Mouse (Mus musculus) gastrocnemius, postnatal 36 days (tissue): ENCODE measurements at regions not wholly inside any gene's neighbourhood (a gene's known extent, or its start where the extent isn't known, plus 50 kb on each side); places are given as distances from the start of the nearest gene placed in this dataset.

Experiments used
- DNase-seq, 2 experiments: peaks; one replicate each; pipeline ENCODE4 v3.0.0; 2022
- intact Hi-C: fragments of 180-260 bp; cut with DNase I; formaldehyde crosslinking; loops from one replicate; pipeline ENCODE4 v1.15.1; 2025

- intact Hi-C loops = no loop called here
- no peak for DNase-seq
These were observed 246.4 kb upstream of the Tle3 start for GRCm38 (mm10) chr9:61125769-61126168.

DNA sequence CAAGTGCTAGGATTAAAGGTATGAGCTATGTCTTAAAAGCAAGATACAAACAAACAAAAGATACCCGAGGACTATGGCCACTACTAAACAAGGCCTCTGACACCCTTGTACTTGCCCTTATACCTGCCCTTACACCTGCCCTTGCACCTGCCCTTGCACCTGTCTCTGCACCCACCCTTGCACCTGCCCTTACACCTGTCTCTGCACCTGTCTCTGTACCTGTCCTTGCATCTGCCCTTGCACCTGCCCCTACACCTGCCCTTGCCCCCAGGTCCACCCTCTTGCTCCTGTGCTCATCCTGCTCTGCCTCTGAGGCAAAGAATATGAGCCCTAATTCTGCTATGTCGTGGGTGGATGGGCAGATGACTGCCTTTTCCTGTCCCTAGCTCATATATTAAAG, 244.1 kb upstream of the Tle3 start:
- intact Hi-C loops = no loop called here
- no peak for DNase-seq

GRCm38 (mm10) chr9:61129186-61129585, 243.0 kb upstream of the Tle3 start:
- no peak for DNase-seq
- intact Hi-C loops = no loop called here

DNA sequence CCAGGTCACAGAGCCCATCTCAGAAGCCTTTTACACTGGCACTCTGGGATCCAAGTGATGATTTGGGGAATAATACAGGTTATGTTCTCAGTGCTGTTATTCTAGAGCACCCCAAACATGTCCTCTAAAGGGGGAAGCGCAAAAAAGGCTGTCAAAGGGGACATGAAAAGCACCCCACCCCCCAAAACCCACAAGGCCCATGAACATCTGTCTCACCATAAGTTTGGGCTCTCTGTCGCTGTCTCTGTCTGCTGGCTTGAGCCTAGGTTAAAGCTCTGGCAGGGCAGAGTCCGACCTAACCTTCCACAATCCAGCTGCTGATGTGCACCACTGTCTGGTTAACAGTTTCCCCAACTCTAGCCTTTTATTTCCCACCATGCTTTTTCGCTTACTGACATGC, 241.3 kb upstream of the Tle3 start:
- intact Hi-C loops = no loop called here
- no peak for DNase-seq

DNA sequence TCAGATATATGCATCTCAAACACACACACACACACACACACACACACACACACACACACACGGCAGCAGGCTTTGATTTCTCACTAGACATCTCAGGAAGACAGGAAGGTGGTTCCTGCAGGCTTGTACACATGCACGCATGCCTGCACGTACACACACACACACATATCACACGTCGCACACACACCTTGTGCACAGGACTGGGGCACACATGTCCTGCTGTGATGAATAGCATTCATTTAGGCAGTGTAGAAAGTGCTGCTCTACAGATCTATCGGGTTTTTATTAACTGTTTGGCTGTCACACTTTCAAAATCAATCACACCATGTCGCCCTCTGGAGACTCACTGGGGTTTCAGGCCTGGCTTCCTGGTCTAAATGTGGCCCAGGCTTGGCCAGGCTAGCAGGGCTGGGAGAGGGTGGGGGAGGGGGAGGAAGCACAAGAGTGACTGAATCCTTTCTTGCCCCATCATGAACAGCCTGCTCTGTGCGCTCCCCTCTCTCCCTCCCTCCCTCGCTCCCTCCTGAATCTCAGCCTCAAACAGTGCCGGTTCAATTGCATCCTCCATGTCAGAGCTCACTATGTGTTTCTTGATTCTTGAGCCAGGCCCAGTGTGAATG, 236.8 kb upstream of the Tle3 start:
- DNase-seq = no peak
- intact Hi-C loops = no loop called here

DNA sequence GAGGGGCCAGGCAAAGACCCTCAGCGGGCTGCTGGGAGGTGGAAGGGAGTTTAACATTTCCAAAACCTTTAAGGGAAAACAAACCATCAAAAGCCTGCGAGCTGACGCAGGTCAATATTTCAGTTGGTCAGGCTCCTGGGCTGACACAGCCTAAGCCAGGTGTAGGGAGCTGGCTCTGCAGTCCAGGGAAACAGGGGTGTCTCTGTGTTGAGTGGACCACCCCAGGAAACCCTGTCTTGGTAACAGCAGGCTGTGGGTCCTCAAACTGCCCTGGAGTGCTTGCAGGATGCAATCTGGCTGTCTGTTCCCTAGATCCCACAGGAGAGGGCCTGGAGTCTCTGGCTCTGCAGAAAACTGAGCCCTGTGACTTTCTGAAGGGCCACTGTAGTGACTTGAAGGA, 236.2 kb upstream of the Tle3 start:
- no peak for DNase-seq
- intact Hi-C loops = no loop called here

DNA sequence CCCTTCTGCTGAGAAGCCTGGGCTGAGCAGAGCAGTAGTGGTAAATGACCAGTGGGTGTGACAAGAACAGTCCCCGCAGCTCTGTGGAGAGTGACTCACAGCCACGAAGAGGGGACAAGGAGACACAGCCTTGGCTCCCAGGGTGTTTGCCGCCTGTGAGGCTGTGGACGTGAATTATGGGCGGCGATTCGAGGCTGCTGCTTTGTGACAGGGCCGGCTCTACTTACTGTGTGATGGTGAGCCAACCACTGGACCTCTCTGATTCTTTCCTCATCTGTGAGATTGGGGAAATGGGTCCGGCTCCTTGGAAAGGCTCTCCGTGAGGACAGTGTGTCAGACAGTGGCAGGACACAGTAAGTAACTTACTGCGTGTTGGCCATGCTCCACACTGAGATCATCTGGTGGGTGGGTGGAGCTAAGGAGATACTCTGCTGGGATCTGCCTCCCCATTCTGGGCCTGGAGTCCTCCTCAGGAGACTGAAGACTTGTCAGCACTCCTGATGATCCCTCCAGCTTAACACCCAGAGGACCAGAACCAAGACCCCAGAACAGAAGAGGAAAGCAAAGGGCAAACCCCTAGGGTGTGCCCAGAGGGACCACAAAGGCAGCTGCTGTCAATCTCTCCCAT, 233.3 kb upstream of the Tle3 start:
- intact Hi-C loops = no loop called here
- no peak for DNase-seq

DNA sequence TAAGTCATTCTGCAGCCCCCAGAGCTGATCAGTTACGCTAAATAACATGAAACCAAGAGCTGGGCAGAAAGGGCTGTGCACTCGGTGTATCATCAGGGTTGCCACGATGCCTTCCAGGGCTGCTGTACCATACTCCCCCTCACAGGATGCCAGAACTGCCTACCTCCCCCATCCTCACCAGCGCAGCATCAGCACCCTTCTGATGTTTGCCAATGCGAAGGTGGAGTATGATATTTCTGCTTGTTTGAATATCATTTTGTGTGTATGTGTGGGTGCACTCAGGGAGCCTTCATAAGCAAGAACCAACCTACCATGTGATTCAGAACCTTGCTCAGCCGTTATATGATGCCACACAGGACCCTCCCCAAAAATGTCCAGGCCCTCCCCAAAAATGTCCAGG, 229.1 kb upstream of the Tle3 start:
- intact Hi-C loops = no loop called here
- DNase-seq = no peak

DNA sequence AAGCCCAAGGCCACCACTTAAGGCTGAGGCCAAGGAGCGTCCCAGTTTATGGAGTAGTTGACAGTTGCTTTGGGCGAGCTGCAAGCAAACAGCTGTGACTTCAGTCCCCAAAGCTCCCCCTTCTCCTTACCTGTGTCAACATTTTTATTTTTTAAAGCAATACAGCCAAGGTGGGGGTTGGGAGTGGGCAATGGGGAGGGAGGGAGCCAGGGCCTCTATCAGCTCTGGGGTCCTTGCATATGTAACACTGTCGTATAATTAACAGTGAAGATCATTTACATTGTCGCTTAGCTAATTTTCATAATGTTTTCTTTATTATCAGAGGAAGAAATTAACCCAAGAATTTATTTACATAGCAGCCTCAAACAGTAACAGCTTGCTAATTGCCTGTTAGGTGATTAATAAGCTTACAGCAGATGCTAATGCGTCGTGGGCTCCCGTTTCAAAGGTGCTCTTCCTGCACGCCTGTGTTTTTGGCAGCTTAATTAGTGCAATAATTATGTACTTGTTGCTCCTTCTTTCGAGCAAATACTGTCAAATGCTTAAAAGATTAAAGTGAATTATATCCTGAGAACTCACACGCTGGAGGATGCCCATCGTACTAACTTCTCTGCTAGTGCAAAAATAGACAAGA, 227.4 kb upstream of the Tle3 start:
- intact Hi-C loops = no loop called here
- no peak for DNase-seq

DNA sequence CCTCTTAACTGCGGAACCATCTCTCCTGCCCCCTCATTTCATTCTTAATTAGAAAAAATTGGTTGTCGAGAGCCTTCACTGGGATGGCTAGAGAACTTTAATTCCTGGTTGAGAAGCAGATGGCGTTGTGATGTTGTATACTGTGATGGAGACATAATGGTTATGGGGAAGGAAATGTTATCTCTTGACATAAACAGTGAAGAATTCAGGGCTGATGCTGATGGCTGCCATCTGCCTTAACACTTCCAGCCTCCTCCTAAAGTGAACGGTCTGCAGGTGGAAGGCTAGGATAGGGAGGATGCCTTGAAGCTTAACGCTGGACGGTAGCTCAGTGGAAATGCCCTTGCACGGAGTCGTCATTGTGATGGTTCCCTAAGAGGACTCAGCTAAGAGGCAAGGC, 226.4 kb upstream of the Tle3 start:
- no peak for DNase-seq
- intact Hi-C loops = no loop called here

DNA sequence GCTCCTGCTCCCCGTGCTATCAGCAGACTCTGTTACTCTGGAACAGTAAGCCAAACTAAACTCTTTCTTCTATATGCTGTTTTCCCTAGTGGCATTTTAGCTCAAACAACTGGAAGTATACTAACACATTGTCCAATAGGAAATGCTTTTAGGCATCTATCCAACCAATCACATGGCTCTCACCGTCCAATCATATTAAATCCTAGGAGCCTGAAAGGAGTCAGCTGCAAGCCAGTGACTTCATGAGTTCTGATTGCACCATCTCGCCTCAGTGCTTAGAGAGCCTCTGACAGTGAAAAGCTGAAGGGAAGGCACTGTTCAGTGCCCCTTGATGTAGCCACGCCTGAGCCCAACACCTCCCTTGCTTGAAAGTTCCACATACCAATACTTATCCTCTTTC, 221.0 kb upstream of the Tle3 start:
- intact Hi-C loops = no loop called here
- DNase-seq = no peak

- intact Hi-C loops = no loop called here
- DNase-seq = no peak
These were observed 220.2 kb upstream of the Tle3 start for GRCm38 (mm10) chr9:61151901-61152337.

DNA sequence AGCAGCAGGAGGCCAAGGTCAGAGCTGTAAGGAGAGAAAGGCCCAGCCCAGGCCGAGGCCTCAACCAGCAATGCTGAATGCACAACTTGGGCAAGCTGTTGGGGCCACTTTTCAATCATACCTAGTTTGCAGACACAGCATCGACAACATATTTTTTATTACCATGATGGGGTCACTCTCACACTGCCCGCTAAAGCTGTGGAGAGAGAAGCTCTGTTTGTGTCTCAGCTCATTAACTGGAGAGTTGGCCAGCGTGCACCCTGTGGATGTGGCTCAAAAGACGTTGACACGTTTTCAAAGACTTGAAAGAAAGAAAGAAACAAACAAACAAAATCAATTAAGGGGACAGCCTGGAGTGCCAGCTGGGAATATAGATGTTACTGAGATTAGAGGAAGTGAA, 217.4 kb upstream of the Tle3 start:
- intact Hi-C loops = no loop called here

GRCm38 (mm10) chr9:61155851-61156250, 216.3 kb upstream of the Tle3 start:
- intact Hi-C loops = no loop called here
- DNase-seq = no peak

More for the DNA sequence above, 217.4 kb upstream of the Tle3 start:
- DNase-seq = no peak

DNA sequence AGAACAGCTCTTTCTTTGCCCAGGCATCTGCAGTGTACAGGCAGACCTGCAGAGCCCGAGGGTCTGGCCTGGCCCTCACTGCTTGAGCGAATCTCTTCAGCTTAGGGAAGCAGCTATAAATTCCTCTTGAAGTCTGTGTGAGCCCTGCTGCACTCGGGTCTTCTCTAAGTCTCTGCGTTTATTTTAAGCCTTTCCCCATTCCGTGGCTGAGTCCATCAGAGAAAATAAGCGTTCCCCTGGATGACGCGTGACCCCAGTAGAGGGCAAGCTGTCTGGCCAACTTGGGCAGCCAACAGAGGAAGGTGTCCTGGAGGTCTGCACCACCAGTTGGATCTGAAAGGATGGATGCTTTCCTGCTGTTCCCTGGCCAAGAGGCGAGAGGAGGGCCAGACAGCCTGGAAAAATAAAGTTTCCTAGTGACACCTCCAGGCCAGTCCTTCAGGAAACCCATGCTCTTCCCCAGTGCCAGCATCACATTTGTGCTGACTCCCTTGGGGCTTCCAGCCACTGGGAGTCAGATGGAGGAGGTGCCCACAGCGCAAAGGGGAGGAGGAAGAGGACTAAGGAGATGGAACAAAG, 213.9 kb upstream of the Tle3 start:
- no peak for DNase-seq
- intact Hi-C loops = no loop called here

DNA sequence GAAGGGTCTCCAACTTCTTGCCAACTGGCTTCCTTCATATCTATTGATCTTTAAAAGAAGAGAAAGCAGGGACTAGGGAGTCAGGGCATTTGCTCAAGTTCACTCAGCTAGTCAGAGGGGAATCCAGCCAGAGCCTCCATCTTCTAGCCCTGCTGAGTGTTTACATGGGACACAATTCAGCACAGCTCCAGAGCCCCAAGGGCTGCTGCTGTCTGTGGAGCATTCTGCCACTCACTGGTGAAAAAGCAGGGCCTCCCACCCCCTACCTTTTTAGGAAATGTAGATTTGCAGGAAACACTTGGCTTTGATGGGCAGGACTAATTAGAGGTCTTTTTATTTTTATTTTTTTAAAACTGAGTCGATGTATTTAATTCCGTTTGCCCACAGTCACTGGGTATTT, 213.0 kb upstream of the Tle3 start:
- intact Hi-C loops = no loop called here
- no peak for DNase-seq

- no peak for DNase-seq
- intact Hi-C loops = no loop called here
These were observed 212.6 kb upstream of the Tle3 start for GRCm38 (mm10) chr9:61159616-61160015.

- no peak for DNase-seq
- intact Hi-C loops = no loop called here
These were observed 209.3 kb upstream of the Tle3 start for GRCm38 (mm10) chr9:61162884-61163283.

GRCm38 (mm10) chr9:61163671-61164288, 208.4 kb upstream of the Tle3 start:
- DNase-seq = peak; percentile 23 to 40
- intact Hi-C loops = no loop called here

DNA sequence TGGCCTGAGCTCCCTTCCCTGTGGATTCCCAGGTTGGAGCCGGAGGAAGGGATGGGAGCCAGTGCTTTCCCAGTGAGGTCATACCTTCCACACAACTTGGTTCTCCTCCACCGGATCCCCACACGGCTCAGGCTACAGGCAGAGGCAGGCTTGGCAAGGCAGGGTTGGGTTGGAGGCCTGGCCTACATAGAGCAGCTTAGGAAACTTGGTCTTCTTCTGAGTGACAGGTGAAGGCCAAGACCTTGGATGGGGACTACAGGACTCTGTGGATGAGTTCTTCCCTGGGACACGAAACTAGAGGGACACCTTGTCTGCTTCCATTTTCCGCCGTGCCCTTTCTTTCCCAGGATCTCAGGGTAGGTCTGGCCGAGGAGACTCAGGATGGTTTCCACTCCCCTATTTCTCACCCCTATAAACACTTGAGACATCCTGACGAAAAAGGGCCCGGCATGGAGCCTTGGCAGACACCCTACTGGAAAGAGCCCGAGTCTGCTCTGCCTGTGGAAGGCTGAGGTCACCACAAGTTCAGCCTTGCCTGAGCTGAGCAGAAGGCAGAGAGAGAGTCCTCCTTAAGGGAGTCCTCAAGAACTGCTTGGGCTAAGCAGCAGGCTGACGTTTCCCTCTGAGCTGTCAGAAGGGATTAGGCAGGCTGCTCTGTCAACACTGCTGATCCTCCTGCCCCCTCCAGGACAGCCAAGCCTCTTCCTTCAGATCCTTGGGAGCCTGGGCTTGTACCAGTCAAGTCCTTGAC, 207.5 kb upstream of the Tle3 start:
- intact Hi-C loops = no loop called here
- DNase-seq = peak; percentile 52 to 67

DNA sequence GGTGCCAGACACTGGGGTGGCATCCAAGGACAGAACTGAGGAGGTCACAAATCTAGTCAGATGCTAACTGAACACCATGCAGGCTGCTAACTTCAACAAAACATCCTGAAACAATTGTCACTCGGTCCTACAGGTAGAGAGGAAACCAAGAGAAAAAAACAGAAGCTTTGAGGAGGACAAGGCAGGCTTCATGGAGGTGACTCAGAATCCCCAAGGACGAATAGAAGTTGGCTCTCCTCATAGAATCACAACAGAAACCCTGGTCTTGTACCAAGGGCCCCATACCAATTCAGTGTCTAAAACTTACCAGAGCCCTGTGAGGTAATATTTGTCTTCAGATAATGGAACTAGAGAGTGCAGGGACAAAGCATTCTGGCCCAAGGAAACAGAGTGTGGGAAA, 206.1 kb upstream of the Tle3 start:
- intact Hi-C loops = no loop called here
- DNase-seq = no peak
